Mouse (Mus musculus): ENCODE results near the gene Eva1b.

GRCm38 (mm10) chr4:126117116-126117515 is 30.4 kb upstream of the Eva1b start:
- no peak for TF ChIP-seq HCFC1 (IDR thresholded peaks at IDR 0.05; ENCODE audit: borderline replicate concordance, insufficient read depth, low read length)
- no peak for TF ChIP-seq CHD2 (IDR thresholded peaks at IDR 0.05; ENCODE audit: low read depth, low read length)
- no peak for TF ChIP-seq ZNF384 (IDR thresholded peaks at IDR 0.05; ENCODE audit: low read depth, low read length)
- TF ChIP-seq ZC3H11A (IDR thresholded peaks at IDR 0.05; ENCODE audit: borderline replicate concordance, low read depth, low read length): no peak
- no peak for TF ChIP-seq MAFK (IDR thresholded peaks at IDR 0.05; ENCODE audit: insufficient read depth, low read depth, low read length)
